Mouse (Mus musculus): ENCODE results near the gene Smpdl3a. TPM values are rescaled to one million over a fixed set of nuclear protein-coding genes. Genes with fewer than 3 reads are reported as not detected.

The Smpdl3a gene
- 10.1 and 11.8 TPM in 2 replicates for polyA plus RNA-seq (2014; fragmentation: Nextera tagmentation; extraction: Ambion mirVana)

- Histone ChIP-seq H3K4me3 (ENCODE audit: low read depth, low read length) (peak within 1 kb of the TSS; percentile 38), H3K27ac (ENCODE audit: low read depth, low read length) (no peak within 1 kb of the TSS; the same call in 1 of the 2 replicates), H3K9ac (ENCODE audit: low read length) (peak within 1 kb of the TSS; percentile 37), H3K27me3 (ENCODE audit: control insufficient read depth, insufficient read depth, low read length) (no peaks in the 10 kb centered on the region), H3K4me2 (peak within 1 kb of the TSS; percentile 79), H3K4me1 (ENCODE audit: control insufficient read depth, insufficient read depth, low read length) (peaks cover 17% of the 10 kb centered on the region), H3K9me3 (ENCODE audit: control insufficient read depth, low read length) (peaks cover 14% of the 10 kb centered on the region), H3K36me3 (ENCODE audit: control insufficient read depth, insufficient read depth, low read length) (peaks cover 4% of the 10 kb centered on the region; the same call in 1 of the 2 replicates)
- 81% methylated on average over 7 of the region's 7 CpGs for WGBS
- no peak for DNase-seq (ENCODE audit: low spot score, missing footprints)
- 0 out of 2 replicates have a peak, but pooled peaks have one; percentile 1 for ATAC-seq (ENCODE audit: low FRiP score)
These were observed at the start of gene Smpdl3a for GRCm38 (mm10) chr10:57794018-57794417. TSS of gene Smpdl3a (plus strand) at chr10:57794335.

- Histone ChIP-seq H3K4me3 (ENCODE audit: low read depth, low read length) (no peak overlapping the region), H3K9ac (ENCODE audit: low read length) (no peak overlapping the region), H3K9me3 (ENCODE audit: control insufficient read depth, low read length) (no peaks in the 10 kb centered on the region), H3K36me3 (ENCODE audit: control insufficient read depth, insufficient read depth, low read length) (no peaks in the 10 kb centered on the region), H3K4me1 (ENCODE audit: control insufficient read depth, insufficient read depth, low read length) (no peaks in the 10 kb centered on the region), H3K27ac (ENCODE audit: low read depth, low read length) (no peak overlapping the region), H3K27me3 (ENCODE audit: control insufficient read depth, insufficient read depth, low read length) (no peaks in the 10 kb centered on the region), H3K4me2 (no peak overlapping the region)
- no peak for ATAC-seq (ENCODE audit: low FRiP score)
- no peak for DNase-seq (ENCODE audit: low spot score, missing footprints)
These were observed 48.7 kb upstream of the Smpdl3a start for GRCm38 (mm10) chr10:57745452-57745851.

DNA sequence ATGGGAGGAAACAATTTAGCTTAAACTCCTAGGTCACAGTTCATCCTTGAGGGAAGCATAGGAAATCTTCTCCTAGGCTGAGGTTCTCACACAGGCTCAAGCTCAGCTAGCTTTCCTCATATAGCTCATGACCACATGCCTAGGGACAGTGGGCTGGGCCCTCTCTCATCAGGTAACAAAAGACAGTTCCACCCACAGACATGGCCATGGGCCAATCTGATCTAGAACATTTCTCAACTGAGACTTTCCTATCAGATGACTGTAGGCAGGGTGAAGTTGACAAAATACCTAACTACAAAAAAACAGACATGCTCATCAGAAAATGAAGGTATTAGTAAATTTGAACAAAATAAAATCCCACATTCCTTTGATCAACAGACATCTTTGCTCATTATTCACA, 47.0 kb upstream of the Smpdl3a start:
- Histone ChIP-seq H3K9ac (ENCODE audit: low read length) (no peak overlapping the region), H3K4me3 (ENCODE audit: low read depth, low read length) (no peak overlapping the region), H3K36me3 (ENCODE audit: control insufficient read depth, insufficient read depth, low read length) (no peaks in the 10 kb centered on the region), H3K4me2 (no peak overlapping the region), H3K4me1 (ENCODE audit: control insufficient read depth, insufficient read depth, low read length) (no peaks in the 10 kb centered on the region), H3K27me3 (ENCODE audit: control insufficient read depth, insufficient read depth, low read length) (no peaks in the 10 kb centered on the region), H3K9me3 (ENCODE audit: control insufficient read depth, low read length) (no peaks in the 10 kb centered on the region), H3K27ac (ENCODE audit: low read depth, low read length) (no peak overlapping the region)
- no peak for DNase-seq (ENCODE audit: low spot score, missing footprints)
- ATAC-seq (ENCODE audit: low FRiP score): no peak

GRCm38 (mm10) chr10:57753343-57753742, 40.8 kb upstream of the Smpdl3a start:
- no peaks in the 10 kb centered on the region for H3K36me3 ChIP-seq (ENCODE audit: control insufficient read depth, insufficient read depth, low read length)
- ATAC-seq (ENCODE audit: low FRiP score): no peak
- WGBS: 92% methylated on average over 1 of the region's 1 CpGs

DNA sequence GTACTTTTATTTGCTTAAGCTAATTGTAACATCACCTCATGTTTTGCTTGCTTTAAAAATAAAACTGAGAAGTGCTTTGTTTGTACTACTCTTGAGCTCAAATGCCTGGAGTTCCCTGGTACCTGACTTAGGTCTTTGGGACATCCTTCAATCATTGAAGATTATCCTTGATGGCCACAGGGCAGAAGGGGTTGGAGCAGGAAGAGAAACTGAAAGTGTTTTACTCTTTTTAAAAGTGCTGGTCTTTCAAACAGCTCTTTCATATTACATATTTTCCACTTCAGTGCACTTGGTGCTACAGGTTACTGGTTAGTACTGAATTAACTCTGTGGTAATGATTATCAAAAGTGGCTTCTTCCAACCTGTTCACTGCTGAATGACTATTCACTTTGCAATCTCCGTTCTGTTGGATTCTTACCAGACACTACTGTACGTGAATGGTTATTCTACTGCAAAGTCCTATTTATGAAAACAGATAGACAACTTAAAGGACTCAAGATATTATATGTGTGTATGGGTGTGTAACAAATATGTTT, 38.9 kb upstream of the Smpdl3a start:
- Histone ChIP-seq H3K27ac (ENCODE audit: low read depth, low read length) (no peak overlapping the region), H3K4me2 (no peak overlapping the region), H3K9ac (ENCODE audit: low read length) (no peak overlapping the region), H3K27me3 (ENCODE audit: control insufficient read depth, insufficient read depth, low read length) (no peaks in the 10 kb centered on the region), H3K4me1 (ENCODE audit: control insufficient read depth, insufficient read depth, low read length) (no peaks in the 10 kb centered on the region), H3K4me3 (ENCODE audit: low read depth, low read length) (no peak overlapping the region), H3K9me3 (ENCODE audit: control insufficient read depth, low read length) (no peaks in the 10 kb centered on the region), H3K36me3 (ENCODE audit: control insufficient read depth, insufficient read depth, low read length) (no peaks in the 10 kb centered on the region)
- DNase-seq (ENCODE audit: low spot score, missing footprints) (no peak), ATAC-seq (ENCODE audit: low FRiP score) (no peak)
- 95% methylated on average over 2 of the region's 2 CpGs for WGBS

More at GRCm38 (mm10) chr10:57753343-57753742, 40.8 kb upstream of the Smpdl3a start:
- Histone ChIP-seq H3K27ac (ENCODE audit: low read depth, low read length) (no peak overlapping the region), H3K27me3 (ENCODE audit: control insufficient read depth, insufficient read depth, low read length) (no peaks in the 10 kb centered on the region), H3K4me1 (ENCODE audit: control insufficient read depth, insufficient read depth, low read length) (no peaks in the 10 kb centered on the region), H3K4me3 (ENCODE audit: low read depth, low read length) (no peak overlapping the region), H3K9me3 (ENCODE audit: control insufficient read depth, low read length) (no peaks in the 10 kb centered on the region), H3K9ac (ENCODE audit: low read length) (no peak overlapping the region), H3K4me2 (no peak overlapping the region)
- no peak for DNase-seq (ENCODE audit: low spot score, missing footprints)

GRCm38 (mm10) chr10:57758999-57759398, 35.1 kb upstream of the Smpdl3a start:
- no peak overlapping the region for H3K4me2 ChIP-seq
- H3K9ac ChIP-seq (ENCODE audit: low read length): no peak overlapping the region
- no peaks in the 10 kb centered on the region for H3K9me3 ChIP-seq (ENCODE audit: control insufficient read depth, low read length)
- DNase-seq (ENCODE audit: low spot score, missing footprints): no peak
- no peaks in the 10 kb centered on the region for H3K36me3 ChIP-seq (ENCODE audit: control insufficient read depth, insufficient read depth, low read length)
- 92% methylated on average over 2 of the region's 2 CpGs for WGBS
- no peaks in the 10 kb centered on the region for H3K4me1 ChIP-seq (ENCODE audit: control insufficient read depth, insufficient read depth, low read length)
- H3K27me3 ChIP-seq (ENCODE audit: control insufficient read depth, insufficient read depth, low read length): no peaks in the 10 kb centered on the region
- ATAC-seq (ENCODE audit: low FRiP score): no peak
- no peak overlapping the region for H3K4me3 ChIP-seq (ENCODE audit: low read depth, low read length)
- no peak overlapping the region for H3K27ac ChIP-seq (ENCODE audit: low read depth, low read length)

GRCm38 (mm10) chr10:57760694-57761093, 33.4 kb upstream of the Smpdl3a start:
- H3K9ac ChIP-seq (ENCODE audit: low read length): no peak overlapping the region
- whole genome bisulfite sequencing: 73% methylated on average over 3 of the region's 3 CpGs

GRCm38 (mm10) chr10:57763044-57763443, 31.1 kb upstream of the Smpdl3a start:
- 44% methylated on average over 1 of the region's 1 CpGs for WGBS
- H3K27me3 ChIP-seq (ENCODE audit: control insufficient read depth, insufficient read depth, low read length): no peaks in the 10 kb centered on the region
- DNase-seq (ENCODE audit: low spot score, missing footprints) (no peak), ATAC-seq (ENCODE audit: low FRiP score) (no peak)
- H3K9ac ChIP-seq (ENCODE audit: low read length): no peak overlapping the region
- H3K27ac ChIP-seq (ENCODE audit: low read depth, low read length): no peak overlapping the region
- H3K4me2 ChIP-seq: no peak overlapping the region
- no peaks in the 10 kb centered on the region for H3K4me1 ChIP-seq (ENCODE audit: control insufficient read depth, insufficient read depth, low read length)
- no peaks in the 10 kb centered on the region for H3K9me3 ChIP-seq (ENCODE audit: control insufficient read depth, low read length)
- no peak overlapping the region for H3K4me3 ChIP-seq (ENCODE audit: low read depth, low read length)
- no peaks in the 10 kb centered on the region for H3K36me3 ChIP-seq (ENCODE audit: control insufficient read depth, insufficient read depth, low read length)

More at GRCm38 (mm10) chr10:57760694-57761093, 33.4 kb upstream of the Smpdl3a start:
- Histone ChIP-seq H3K27me3 (ENCODE audit: control insufficient read depth, insufficient read depth, low read length) (no peaks in the 10 kb centered on the region), H3K4me2 (no peak overlapping the region), H3K36me3 (ENCODE audit: control insufficient read depth, insufficient read depth, low read length) (no peaks in the 10 kb centered on the region), H3K4me1 (ENCODE audit: control insufficient read depth, insufficient read depth, low read length) (no peaks in the 10 kb centered on the region), H3K4me3 (ENCODE audit: low read depth, low read length) (no peak overlapping the region), H3K9me3 (ENCODE audit: control insufficient read depth, low read length) (no peaks in the 10 kb centered on the region), H3K27ac (ENCODE audit: low read depth, low read length) (no peak overlapping the region)
- DNase-seq (ENCODE audit: low spot score, missing footprints) (no peak), ATAC-seq (ENCODE audit: low FRiP score) (no peak)

- peaks cover 26% of the 10 kb centered on the region for H3K4me1 ChIP-seq (ENCODE audit: control insufficient read depth, insufficient read depth, low read length)
These were observed 10.6 kb upstream of the Smpdl3a start for GRCm38 (mm10) chr10:57783289-57784130.

More at GRCm38 (mm10) chr10:57783289-57784130, 10.6 kb upstream of the Smpdl3a start:
- no peaks in the 10 kb centered on the region for H3K9me3 ChIP-seq (ENCODE audit: control insufficient read depth, low read length)
- ATAC-seq (ENCODE audit: low FRiP score): peak; percentile 67
- peak overlapping the region; percentile 94 for H3K27ac ChIP-seq (ENCODE audit: low read depth, low read length)
- DNase-seq (ENCODE audit: low spot score, missing footprints): peak; percentile 91
- H3K27me3 ChIP-seq (ENCODE audit: control insufficient read depth, insufficient read depth, low read length): no peaks in the 10 kb centered on the region
- 16% methylated on average over 13 of the region's 13 CpGs for WGBS
- H3K4me3 ChIP-seq (ENCODE audit: low read depth, low read length): no peak overlapping the region
- peak overlapping the region; percentile 71 for H3K4me2 ChIP-seq
- peak overlapping the region; percentile 57 for H3K9ac ChIP-seq (ENCODE audit: low read length)
- no peaks in the 10 kb centered on the region for H3K36me3 ChIP-seq (ENCODE audit: control insufficient read depth, insufficient read depth, low read length)

Data from midbrain, embryonic 11.5 days (tissue).